Mouse (Mus musculus) forebrain, embryonic 16.5 days (tissue): Measurements from ENCODE around the gene Ifitm1. TPM values are rescaled to one million over a fixed set of nuclear protein-coding genes. Genes with fewer than 3 reads are reported as not detected.
A peak's percentile ranks its signal among the peaks of the same experiment; 100 is the strongest.

Experiments
- ATAC-seq: fragments of 200-750 bp; cut with Nextera tagmentation; 2 replicates; pipeline ENCODE4 v1.8.0; 2017; ENCODE audit warnings: mild to moderate bottlenecking, moderate library complexity
- H3K27ac ChIP-seq: fragments of 300-500 bp; sonication (generic); 2 replicates; pipeline ENCODE4 v1.5.1; 2014; ENCODE audit warnings: low read length, control low read depth
- H3K27me3 ChIP-seq: fragments of 300-500 bp; sonication (generic); replicated peaks from 2 replicates; pipeline ENCODE4 v1.6.1; 2014; ENCODE audit warnings: low read length; ENCODE audit not compliant: control insufficient read depth, insufficient read depth
- H3K36me3 ChIP-seq: fragments of 300-500 bp; sonication (generic); 2 replicates; pipeline ENCODE4 v1.6.1; 2014; ENCODE audit not compliant: control insufficient read depth, insufficient read depth
- H3K4me1 ChIP-seq: fragments of 300-500 bp; sonication (generic); replicated peaks from 2 replicates; pipeline ENCODE4 v1.6.1; 2014; ENCODE audit warnings: low read length; ENCODE audit not compliant: control insufficient read depth, insufficient read depth
- H3K4me2 ChIP-seq: fragments of 300-500 bp; sonication (generic); 2 replicates; pipeline ENCODE4 v1.6.1; 2014; ENCODE audit warnings: mild to moderate bottlenecking, low read length, control low read depth
- H3K4me3 ChIP-seq: fragments of 300-500 bp; sonication (generic); replicated peaks from 2 replicates; pipeline ENCODE4 v1.5.1; 2014; ENCODE audit warnings: mild to moderate bottlenecking, low read length, control low read depth
- H3K9ac ChIP-seq: fragments of 300-500 bp; sonication (generic); replicated peaks from 2 replicates; pipeline ENCODE4 v1.6.1; 2014; ENCODE audit warnings: low read depth, low read length, control low read depth
- H3K9me3 ChIP-seq: fragments of 300-500 bp; sonication (generic); 2 replicates; pipeline ENCODE4 v1.6.1; 2016; ENCODE audit warnings: low read length; ENCODE audit not compliant: control insufficient read depth
- WGBS: fragments of 180-500 bp; shearing (Covaris S2); extraction: QIAGEN DNeasy Blood & Tissue Kit; methylation state at CpG from one replicate; pipeline ENCODE4 v1.1.7; 2014; 5-methylcytosine and 5-hydroxymethylcytosine counted together
- polyA plus RNA-seq: library from polyadenylated mRNA; unstranded; fragments of >200 nt; fragmentation: Nextera tagmentation; extraction: Ambion mirVana; gene quantifications from 2 replicates; pipeline ENCODE4 v1.2.1, GENCODE M21; 2015

The Ifitm1 gene
- 9.0 and 11.2 TPM in 2 replicates for polyA plus RNA-seq

DNA sequence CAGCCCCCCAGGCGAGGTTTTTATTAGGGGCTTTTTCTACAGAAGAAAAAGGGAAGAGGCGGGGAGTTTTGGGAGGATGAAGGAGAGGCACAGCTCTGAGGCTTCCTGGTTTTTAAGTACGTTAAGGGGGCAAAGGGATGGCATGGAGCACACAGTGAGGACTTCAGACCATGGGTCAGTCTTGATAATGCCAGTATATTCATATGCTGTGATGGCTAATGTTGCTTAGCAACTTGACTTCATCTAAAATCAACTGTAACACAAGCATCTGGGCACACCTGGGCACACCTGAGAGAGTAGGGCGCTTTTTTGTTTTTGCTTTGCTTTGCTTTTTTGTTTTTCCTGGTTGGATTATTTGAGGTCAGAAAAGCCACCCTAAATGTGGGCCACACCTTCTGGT is at the start of gene Ifitm1:
Gene Ifitm1, plus strand, starts transcription at position 301 of the 400 bp plus-strand sequence.
- Histone ChIP-seq H3K4me2 (no peak within 1 kb of the TSS), H3K9ac (no peak within 1 kb of the TSS), H3K4me3 (no peak within 1 kb of the TSS), H3K27ac (no peak within 1 kb of the TSS), H3K36me3 (no peaks in the 10 kb centered on the region), H3K27me3 (no peaks in the 10 kb centered on the region; the same call in 1 of the 2 replicates), H3K9me3 (no peaks in the 10 kb centered on the region), H3K4me1 (no peaks in the 10 kb centered on the region)
- ATAC-seq = no peak
- 84% methylated on average over 4 of the region's 4 CpGs for WGBS

DNA sequence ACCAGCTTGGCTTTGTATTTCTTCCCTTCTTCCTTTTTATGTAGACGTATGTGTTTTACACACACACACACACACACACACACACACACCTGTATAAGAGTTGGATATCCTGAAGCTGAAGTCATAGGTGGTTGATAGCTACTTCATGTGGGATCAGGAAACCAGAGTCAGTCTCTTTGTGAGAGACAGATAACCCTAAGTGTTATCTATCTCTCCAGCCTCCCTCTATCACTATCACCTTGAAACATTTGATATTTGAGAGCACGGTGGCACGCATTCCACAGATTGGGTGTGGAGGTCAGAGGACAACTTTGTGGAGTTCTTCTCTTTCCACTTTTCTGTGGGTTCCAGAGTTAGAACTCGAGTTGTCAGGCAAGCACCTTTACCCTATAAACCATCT is 47.1 kb upstream of the Ifitm1 start:
- Histone ChIP-seq H3K4me1 (peaks cover 16% of the 10 kb centered on the region), H3K4me3 (no peak overlapping the region), H3K36me3 (no peaks in the 10 kb centered on the region), H3K27ac (no peak overlapping the region), H3K27me3 (peaks cover 49% of the 10 kb centered on the region), H3K9me3 (no peaks in the 10 kb centered on the region), H3K9ac (no peak overlapping the region), H3K4me2 (no peak overlapping the region)
- WGBS = 84% methylated on average over 4 of the region's 4 CpGs
- ATAC-seq = no peak

DNA sequence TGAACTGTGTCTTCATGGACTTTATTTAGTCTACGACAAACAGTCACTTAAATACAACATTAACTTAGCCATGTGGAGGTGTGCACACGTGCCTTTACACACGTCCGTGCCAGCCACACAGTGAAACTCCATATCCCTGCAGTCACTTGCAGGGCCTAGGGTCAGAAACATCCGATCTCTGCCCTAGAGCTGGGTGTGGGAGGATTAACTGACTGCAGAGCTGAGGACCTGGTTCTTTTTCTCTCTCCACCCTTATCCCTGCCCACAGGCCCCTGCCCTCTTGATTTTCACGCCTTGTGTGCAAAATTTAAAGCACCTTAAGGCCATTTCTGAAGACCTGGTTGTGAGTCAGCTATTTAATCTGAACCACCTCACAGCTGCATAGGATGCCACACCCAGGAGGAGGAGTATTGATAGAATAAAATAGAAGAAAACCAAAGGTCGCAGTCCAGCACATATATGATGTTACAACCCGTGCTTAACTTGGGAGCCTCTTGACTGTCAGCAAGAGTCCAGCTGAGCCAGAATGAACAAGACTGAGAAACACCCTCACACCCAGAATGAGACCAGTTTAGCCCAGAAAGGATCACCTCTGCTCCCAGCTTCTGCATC is 46.5 kb upstream of the Ifitm1 start, which contains the start of gene Nlrp6:
Gene Nlrp6, plus strand, starts transcription at position 485 of the 612 bp plus-strand sequence.
- WGBS = 80% methylated on average over 8 of the region's 8 CpGs
- Histone ChIP-seq H3K9ac (no peak within 1 kb of the TSS), H3K27me3 (peaks cover 49% of the 10 kb centered on the region), H3K9me3 (no peaks in the 10 kb centered on the region), H3K36me3 (no peaks in the 10 kb centered on the region), H3K4me3 (no peak within 1 kb of the TSS), H3K4me2 (no peak within 1 kb of the TSS), H3K4me1 (peaks cover 16% of the 10 kb centered on the region), H3K27ac (no peak within 1 kb of the TSS)
- no peak for ATAC-seq

DNA sequence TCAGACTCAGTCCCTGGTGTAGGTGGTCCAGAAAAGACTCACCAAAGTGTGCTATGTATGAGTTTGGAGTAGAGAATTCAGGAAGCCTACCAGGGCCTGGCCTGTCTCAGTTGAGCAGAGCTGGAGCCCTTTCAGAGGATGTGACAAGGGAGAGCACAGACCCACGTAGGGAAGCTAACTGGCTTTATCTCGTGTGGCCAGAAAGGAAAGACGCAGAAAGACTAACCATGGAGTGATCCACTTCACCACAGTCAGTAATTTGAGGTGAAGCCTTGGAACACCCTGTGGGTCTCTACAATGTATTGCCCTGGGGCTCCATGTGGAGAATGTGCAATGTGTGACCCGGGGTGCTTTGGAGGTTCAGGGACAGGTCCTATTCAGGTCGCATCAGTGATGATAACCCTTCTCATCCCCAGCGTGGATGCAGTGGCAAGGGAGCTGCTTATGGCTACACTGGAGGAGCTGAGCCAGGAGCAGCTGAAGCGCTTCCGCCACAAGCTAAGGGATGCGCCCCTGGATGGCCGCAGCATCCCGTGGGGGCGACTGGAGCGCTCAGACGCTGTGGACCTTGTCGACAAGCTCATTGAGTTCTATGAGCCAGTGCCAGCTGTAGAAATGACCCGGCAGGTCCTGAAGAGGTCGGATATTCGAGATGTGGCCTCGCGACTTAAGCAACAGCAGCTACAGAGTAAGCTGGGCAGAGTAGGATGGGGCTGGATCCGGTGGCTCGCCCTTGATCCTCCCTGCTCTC is 45.6 kb upstream of the Ifitm1 start:
- no peak for ATAC-seq
- Histone ChIP-seq H3K9me3 (no peaks in the 10 kb centered on the region), H3K9ac (no peak overlapping the region), H3K4me1 (peaks cover 16% of the 10 kb centered on the region), H3K27ac (no peak overlapping the region), H3K27me3 (peaks cover 49% of the 10 kb centered on the region), H3K4me2 (no peak overlapping the region), H3K4me3 (no peak overlapping the region), H3K36me3 (no peaks in the 10 kb centered on the region)
- WGBS = 29% methylated on average over 22 of the region's 22 CpGs

DNA sequence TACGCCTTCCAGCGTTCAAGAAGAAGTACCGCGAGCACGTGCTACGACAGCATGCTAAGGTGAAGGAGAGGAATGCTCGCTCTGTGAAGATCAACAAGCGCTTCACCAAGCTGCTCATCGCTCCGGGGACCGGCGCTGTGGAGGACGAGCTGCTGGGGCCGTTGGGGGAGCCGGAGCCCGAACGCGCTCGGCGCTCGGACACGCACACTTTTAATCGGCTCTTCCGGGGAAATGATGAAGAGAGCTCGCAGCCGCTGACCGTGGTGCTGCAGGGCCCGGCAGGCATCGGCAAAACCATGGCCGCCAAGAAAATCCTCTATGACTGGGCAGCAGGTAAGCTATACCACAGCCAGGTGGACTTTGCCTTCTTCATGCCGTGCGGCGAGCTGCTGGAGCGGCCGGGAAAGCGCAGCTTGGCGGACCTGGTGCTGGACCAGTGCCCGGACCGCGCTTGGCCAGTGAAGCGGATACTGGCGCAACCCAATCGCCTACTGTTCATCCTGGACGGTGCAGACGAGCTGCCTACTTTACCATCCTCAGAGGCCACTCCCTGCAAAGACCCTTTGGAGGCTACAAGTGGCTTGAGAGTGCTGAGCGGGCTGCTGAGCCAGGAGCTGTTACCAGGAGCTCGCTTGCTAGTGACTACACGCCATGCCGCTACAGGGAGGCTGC is 44.5 kb upstream of the Ifitm1 start:
- peak overlapping the region; percentile 48 for H3K4me3 ChIP-seq
- WGBS = under 1% methylated on average over 49 of the region's 49 CpGs
- peak; percentile 62 for ATAC-seq
- H3K4me2 ChIP-seq = peak overlapping the region; percentile 92
- peak overlapping the region; percentile 39 for H3K9ac ChIP-seq
- no peaks in the 10 kb centered on the region for H3K9me3 ChIP-seq
- no peak overlapping the region for H3K27ac ChIP-seq
- H3K36me3 ChIP-seq = no peaks in the 10 kb centered on the region
- peaks cover 16% of the 10 kb centered on the region for H3K4me1 ChIP-seq
- H3K27me3 ChIP-seq = peaks cover 49% of the 10 kb centered on the region

DNA sequence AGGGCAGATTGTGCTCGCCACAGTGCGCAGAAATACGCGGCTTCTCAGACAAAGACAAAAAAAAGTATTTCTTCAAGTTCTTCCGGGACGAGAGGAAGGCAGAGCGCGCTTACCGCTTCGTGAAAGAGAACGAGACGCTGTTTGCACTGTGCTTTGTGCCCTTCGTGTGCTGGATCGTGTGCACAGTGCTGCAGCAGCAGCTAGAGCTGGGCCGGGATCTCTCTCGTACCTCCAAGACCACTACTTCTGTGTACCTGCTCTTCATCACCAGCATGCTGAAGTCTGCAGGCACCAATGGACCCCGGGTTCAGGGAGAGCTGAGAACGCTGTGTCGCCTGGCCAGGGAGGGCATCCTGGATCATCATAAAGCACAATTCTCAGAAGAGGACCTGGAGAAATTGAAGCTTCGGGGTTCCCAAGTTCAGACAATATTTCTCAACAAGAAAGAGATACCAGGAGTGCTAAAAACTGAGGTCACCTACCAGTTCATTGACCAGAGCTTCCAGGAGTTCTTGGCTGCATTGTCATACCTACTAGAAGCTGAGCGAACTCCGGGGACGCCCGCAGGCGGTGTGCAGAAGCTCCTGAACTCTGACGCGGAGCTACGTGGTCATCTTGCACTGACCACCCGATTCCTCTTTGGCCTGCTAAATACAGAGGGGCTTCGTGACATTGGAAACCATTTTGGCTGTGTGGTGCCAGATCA is 43.8 kb upstream of the Ifitm1 start:
- H3K4me2 ChIP-seq = peak overlapping the region; percentile 92
- peak overlapping the region; percentile 48 for H3K4me3 ChIP-seq
- 21% methylated on average over 30 of the region's 30 CpGs for WGBS
- no peak overlapping the region for H3K27ac ChIP-seq
- H3K36me3 ChIP-seq = no peaks in the 10 kb centered on the region
- no peaks in the 10 kb centered on the region for H3K9me3 ChIP-seq
- H3K9ac ChIP-seq = peak overlapping the region; percentile 39
- peaks cover 16% of the 10 kb centered on the region for H3K4me1 ChIP-seq
- ATAC-seq = peak; percentile 38
- H3K27me3 ChIP-seq = peaks cover 49% of the 10 kb centered on the region

DNA sequence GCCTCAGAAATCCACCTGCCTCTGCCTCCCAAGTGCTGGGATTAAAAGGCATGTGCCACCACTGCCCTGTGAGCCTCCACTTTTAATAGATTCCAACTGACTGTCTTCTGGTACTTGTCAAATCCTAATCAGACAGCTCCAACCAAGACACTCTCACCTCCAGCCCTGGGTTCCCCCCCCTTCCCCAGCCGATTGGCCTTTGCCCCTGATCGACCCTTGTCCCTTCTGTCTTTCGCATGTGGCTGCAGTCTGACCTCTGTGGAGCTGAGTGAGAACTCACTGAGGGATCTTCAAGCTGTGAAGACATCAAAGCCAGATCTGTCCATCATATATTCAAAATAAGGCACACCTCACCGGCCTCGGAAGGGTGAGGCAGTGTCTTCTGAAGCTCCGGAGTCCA is 39.8 kb upstream of the Ifitm1 start:
- Histone ChIP-seq H3K9ac (no peak overlapping the region), H3K9me3 (no peaks in the 10 kb centered on the region), H3K36me3 (no peaks in the 10 kb centered on the region), H3K27ac (no peak overlapping the region), H3K4me2 (no peak overlapping the region), H3K4me1 (peaks cover 13% of the 10 kb centered on the region), H3K4me3 (no peak overlapping the region), H3K27me3 (peaks cover 23% of the 10 kb centered on the region)
- WGBS = 92% methylated on average over 6 of the region's 6 CpGs
- ATAC-seq = no peak

DNA sequence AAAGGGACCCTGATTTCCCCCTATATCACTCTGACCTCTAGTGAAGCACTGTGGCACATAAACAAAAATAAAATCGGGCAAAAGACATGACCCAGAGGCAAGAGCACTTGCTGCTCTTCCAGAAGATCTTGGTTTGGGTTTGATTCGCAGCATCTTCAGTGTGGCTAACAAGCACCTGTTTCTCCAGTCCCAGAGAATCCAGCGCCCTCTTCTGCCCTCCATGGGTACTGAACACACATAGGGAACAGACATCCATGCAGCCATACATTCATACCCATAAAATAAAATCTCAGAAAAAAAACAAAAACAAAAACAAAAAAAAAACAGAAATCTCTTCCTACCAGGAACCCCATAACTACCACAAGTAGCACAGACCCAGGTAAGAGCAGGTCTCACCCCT is 28.6 kb upstream of the Ifitm1 start:
- no peaks in the 10 kb centered on the region for H3K9me3 ChIP-seq
- ATAC-seq = no peak
- H3K36me3 ChIP-seq = no peaks in the 10 kb centered on the region
- WGBS = 50% methylated on average over 3 of the region's 3 CpGs
- H3K4me1 ChIP-seq = peaks cover 11% of the 10 kb centered on the region
- no peak overlapping the region for H3K4me3 ChIP-seq
- H3K27me3 ChIP-seq = no peaks in the 10 kb centered on the region
- H3K9ac ChIP-seq = no peak overlapping the region
- H3K27ac ChIP-seq = no peak overlapping the region
- H3K4me2 ChIP-seq = no peak overlapping the region

DNA sequence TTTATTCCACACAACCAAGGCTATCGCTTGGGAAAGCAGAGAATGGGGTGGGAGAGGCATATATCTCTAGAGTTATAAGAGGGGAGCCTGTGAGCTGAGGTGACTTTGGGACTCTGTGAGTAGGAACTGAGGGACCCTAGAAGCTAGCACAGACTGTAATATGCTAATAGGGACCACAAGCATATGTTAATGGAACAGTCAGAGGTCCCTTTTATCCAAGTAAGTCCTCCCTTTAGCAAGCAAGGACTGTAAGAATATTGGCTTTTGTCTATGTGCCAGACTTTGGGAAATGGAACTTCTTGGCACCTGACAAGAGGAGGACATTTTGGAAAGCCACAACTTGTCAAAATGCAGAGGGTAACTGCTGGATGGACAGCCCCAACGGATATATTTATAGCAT is 28.1 kb upstream of the Ifitm1 start:
- ATAC-seq = no peak
- 21% methylated on average over 2 of the region's 2 CpGs for WGBS
- Histone ChIP-seq H3K9me3 (no peaks in the 10 kb centered on the region), H3K4me2 (no peak overlapping the region), H3K36me3 (no peaks in the 10 kb centered on the region), H3K4me3 (no peak overlapping the region), H3K27me3 (no peaks in the 10 kb centered on the region), H3K4me1 (peaks cover 11% of the 10 kb centered on the region), H3K9ac (no peak overlapping the region), H3K27ac (no peak overlapping the region)
